Mouse (Mus musculus) thymus, postnatal 0 days (tissue): ENCODE results near the gene Adprh. TPM values are rescaled to one million over a fixed set of nuclear protein-coding genes. Genes with fewer than 3 reads are reported as not detected.
"Not testable (repeated sequence)": the region's sequence is repeated elsewhere in the genome, so short reads cannot be mapped to it uniquely, and the experiment has no call there.

Experiments used
- DNase-seq: peaks from one replicate; pipeline ENCODE4 v3.0.0-alpha.2; 2015; ENCODE audit warnings: low spot score
- polyA plus RNA-seq: library from polyadenylated mRNA; unstranded; fragments of >200 nt; fragmentation: Nextera tagmentation; extraction: Ambion mirVana; gene quantifications from 2 replicates; pipeline ENCODE4 v1.2.1, GENCODE M21; 2015

Gene Adprh
- 90.2 and 91.5 TPM in 2 replicates for polyA plus RNA-seq

DNA sequence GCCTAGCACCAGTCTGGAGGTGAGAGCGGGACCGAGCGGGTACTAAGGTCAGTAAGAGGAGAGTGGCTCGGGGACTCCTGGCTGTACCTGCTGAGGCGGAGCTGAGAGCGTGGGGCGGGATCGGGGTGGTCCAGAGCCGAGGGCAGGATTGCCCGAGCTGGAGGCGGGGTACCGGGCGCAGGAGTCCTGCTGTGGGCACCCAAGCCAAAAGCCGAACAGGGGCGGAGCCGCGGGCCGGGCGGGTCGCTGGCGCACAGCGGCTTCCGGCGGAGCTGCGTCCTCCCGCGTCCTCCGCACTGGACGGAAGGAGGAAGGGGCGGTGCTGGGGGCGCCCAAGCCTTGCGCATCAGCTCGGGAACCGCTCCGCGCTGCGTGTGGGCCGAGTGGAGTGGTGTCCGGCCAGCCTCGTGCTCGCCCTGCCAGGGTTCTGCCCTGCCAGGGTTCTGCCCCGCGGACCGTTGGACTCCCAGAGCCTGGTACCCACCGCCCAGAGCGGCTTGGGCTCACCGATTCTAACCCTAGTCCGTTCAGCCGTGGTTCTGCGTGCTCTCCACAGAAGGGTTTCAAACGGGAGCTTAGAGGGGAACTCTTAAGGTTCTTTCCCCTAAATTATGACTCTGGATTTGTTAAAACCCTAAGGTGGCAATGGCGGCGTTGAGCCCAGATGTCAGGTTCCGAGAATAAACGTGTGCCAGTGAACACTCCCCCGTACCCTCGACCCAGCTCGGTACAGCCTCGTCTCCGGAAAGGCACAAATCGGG lies at the start of gene Adprh:
Adprh (minus strand) TSS at position 262 of the 761 bp plus-strand sequence.
- DNase-seq = peak; percentile 80

DNA sequence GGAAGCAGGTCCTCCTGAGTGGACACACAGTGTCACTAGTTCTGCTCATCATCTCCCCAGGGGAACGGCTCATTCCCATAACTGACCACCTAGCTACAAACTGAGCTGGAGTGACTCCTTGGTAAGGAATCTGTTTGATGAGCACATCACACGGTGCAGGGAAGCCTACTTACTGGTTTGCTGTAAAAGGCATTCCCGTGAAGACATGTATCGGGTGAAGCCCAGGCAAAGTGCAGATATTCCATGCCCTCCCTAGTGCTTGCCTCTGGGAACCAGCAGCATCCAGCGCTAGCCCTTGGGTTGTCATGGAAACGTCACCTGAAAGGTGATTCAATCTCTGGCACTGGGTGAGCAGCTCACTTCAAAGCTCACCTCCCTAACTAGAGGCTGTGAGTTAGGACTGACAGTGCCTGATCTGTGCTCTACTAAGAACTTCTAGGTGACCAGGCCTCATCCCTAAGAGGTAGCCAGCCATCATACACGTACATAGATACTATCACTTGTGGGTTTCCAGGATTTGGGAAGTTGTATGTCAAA lies 44.2 kb upstream of the Adprh start:
- DNase-seq = no peak

DNA sequence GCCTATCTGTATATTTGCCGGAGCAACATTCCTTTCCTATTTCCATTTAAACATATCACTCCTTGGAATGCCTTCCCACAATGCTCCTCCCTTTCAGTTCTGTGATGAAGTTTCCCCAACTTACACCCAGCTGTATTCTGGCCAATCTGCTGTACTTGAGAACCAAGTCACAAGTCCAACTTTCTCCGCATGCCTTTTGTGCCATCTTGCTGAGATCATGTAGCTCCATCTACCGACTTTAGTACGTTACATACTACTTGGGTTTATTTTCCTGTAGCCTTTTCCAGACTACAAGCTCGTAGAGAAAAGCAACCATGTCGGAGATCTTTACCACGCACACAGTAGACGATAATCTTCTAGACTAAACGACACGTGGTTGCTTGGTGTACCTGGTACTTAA lies 41.4 kb upstream of the Adprh start:
- no peak for DNase-seq

DNA sequence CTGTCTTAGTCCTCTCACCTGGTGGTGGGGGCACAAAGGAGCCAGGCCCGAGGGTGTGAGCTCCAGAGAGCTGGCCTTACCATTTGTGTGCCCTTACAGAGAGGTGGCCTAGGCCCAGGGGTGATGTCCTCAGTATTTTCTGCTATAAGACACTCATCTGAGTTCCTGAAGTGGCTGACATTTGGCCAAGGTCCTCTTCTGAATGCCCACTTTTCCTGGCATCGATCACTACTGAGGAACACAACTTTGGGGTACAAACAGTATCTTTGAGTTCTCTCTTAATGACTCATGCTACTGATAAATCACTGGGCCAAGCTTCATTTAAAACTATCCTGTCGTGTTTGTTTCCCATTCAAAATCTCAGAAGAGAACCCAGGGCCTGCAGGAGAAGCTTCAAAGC lies 40.0 kb upstream of the Adprh start:
- no peak for DNase-seq

DNA sequence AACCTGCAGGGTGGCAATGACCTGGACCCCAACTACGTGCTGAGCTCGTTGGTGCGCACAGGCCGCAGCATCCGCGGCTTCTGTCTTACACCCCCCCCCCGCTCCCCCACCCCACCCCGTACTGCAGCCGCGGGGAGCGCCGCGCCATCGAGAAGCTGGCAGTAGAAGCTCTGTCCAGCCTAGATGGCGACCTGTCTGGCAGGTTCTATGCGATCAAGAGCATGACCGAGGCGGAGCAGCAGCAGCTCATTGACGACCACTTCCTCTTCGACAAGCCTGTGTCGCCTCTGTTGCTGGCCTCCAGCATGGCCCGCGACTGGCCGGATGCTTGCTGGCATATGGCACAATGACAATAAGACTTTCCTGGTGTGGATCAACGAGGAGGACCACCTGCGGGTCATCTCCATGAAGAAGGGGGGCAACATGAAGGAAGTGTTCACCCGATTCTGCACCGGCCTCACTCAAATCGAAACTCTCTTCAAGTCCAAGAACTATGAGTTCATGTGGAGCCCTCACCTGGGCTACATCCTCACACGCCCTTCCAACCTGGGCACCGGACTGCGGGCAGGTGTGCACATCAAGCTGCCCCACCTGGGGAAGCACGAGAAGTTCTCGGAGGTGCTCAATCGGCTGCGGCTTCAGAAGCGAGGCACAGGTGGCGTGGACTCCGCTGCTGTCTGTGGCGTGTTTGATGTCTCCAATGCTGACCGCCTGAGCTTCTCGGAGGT lies 31.2 kb upstream of the Adprh start:
- peak; percentile 10 for DNase-seq

DNA sequence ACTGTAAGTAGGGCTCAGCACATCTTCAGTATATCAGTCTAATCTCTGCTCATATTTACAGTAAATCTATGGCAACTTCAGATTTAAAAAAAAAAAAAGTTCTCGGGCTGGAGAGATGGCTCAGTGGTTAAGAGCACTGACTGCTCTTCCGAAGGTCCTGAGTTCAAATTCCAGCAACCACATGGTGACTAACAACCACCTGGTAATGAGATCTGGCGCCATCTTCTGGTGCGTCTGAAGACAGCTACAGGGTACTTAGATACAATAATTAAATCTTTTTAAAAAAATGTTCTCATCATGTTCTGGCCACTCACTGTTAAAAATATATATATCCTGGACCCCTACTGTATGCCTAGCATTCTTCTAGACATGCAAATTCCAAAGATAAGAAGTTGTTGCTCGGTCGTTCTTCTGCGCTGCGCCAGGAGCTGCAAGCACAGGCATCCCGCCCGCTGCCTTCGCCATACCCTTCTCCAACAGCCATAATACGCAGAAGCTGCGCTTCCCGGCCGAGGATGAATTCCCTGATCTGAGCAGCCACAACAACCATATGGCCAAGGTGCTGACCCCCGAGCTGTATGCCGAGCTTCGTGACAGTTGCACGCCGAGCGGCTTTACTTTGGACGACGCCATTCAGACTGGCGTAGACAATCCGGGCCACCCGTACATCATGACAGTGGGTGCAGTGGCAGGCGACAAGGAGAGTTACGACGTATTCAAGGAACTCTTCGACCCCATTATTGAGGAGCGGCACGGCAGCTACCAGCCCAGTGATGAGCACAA lies 30.5 kb upstream of the Adprh start:
- peak; percentile 46 for DNase-seq

DNA sequence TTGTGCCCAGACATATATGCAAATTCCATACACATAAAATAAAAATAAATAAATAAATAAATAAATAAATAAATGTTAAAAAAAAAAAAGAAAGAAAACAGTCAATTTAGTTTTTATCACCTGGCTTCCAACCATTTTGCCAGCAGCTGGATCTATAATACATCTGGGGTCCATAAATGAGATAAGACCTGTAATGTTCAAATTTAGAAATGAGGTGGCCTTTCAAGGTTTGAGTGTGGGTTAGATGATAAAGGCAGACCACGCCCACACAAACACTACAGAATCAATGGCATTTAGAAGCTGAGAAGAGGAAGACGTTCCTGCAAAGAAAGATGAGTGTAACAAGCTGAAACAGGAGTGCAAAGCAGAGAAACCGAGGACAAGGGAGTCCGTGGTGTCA lies 28.8 kb upstream of the Adprh start:
- DNase-seq = no peak

DNA sequence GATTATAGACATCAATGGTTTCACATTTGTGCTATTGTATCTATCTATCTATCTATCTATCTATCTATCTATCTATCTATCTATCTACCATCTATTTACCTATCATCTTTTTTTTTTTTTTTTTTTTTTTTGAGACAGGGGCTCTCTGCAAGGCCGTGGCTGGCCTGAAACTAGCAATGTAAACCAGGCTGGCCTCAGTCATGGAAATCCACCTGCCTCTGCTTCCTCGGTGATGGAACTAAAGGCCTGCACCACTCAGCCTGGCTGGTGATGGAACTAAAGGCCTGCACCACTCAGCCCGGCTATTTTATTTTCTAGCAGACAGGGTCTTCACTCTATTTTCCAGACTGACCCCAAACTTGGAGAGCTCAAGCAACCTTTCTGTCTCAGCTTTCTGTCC lies 25.8 kb upstream of the Adprh start:
- DNase-seq = no peak

DNA sequence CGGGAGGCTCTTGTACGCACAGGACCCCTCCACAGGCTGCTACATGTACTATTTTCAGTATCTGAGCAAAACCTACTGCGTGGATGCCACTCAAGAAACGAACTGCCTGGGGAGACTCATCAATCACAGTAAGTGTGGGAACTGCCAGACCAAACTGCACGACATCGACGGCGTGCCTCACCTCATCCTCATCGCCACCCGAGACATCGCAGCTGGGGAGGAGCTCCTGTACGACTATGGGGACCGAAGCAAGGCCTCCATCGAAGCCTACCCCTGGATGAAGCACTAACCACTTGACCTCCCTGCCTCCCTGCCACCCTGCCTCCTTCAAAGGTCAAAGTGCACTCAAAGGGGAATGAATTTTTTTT lies 24.7 kb upstream of the Adprh start:
- not testable (repeated sequence) for DNase-seq

DNA sequence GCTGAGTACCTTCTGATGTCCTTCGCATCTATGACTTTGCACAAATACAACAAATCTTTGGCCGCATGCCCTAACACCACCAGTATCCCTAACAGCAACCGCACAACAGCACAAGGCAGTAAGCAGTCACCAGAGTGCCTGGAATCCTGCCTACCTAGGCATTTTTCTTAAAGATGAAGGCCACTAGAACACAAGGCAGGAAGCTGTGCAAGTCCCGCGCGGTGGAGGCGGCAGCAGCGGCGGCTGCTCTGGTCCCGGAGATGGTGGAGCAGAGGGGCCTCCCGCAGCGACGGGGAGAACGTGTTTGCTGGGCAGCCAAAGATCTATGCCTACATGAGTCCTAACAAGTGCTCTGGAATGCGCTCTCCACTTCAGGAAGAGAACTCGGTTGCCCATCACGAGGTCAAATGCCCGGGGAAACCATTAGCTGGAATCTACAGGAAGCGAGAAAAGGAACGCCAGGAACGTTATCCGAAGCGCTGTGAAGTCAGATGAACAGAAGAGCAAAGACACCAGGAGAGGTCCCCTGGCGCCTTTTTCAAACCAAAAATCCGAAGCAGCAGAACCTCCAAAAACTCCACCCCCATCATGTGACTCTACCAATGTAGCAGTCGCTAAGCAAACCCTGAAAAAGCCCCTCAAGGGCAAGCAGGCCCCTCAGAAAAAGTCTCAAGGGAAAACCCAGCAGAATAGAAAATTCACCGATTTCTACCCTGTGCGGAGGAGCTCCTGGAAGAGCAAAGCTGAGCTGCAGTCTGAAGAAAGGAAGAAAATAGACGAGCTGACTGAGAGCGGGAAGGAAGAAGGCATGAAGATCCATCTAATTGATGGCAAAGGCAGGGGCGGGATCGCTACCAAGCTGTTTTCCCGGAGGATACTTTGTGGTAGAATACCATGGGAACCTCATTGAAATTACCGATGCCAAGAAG lies 24.1 kb upstream of the Adprh start:
- DNase-seq = peak; percentile 61

DNA sequence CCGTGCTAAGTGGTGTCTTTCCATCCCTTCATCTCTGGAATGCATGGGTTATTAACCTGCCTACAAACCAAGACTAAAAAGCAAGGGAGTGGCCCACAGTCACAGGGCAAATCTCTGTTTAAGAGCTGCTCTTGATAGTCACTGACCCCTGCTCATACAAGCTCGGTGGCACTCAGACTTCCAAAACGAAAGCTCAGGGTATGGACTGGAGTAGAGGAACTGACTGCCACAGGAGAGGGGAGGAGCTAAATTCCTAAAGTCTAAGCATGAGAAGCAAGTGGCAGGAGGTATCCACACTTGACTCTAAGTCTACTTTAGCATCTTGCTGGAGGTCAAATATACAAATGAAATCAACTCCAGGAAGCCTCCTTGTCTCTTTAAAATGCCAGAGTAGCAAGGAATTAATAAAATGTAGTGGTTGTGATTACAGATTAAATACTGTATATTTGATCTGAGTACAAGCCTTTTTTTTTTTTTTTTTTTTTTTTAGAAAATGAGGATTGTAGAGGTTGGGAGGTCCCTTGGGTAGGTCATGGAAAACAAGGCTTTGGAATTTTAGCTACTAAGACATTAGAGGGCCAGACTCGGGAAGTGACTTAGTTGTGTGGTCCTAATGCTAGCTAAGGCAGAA lies 23.3 kb upstream of the Adprh start:
- no peak for DNase-seq

DNA sequence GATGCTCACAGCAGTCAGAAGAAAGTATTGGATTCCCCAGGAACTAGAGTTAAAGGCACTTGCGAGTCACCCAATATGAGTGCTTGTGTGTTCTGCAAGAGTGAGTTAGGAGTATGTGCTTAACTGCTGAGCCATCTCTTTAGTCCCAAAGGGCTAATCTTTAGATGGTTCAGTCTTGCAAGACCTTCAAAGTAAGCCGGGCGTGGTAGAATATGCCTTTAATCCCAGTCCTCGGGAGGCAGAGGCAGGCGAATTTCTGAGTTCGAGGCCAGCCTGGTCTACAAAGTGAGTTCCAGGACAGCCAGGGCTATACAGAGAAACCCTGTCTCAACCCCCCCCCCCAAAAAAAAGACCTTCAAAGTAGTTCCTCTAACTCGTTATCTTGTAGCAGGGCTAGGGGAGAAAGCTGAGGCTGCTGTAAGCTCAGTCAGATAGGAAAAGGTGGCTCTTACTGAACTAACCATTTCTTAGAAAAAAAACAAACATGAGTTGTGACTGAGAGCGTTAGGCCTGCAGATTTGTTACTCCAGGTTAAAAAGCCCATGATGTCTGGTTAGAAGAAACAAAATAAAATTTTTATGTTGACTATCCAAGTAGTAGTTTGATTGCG lies 22.3 kb upstream of the Adprh start:
- no peak for DNase-seq

DNA sequence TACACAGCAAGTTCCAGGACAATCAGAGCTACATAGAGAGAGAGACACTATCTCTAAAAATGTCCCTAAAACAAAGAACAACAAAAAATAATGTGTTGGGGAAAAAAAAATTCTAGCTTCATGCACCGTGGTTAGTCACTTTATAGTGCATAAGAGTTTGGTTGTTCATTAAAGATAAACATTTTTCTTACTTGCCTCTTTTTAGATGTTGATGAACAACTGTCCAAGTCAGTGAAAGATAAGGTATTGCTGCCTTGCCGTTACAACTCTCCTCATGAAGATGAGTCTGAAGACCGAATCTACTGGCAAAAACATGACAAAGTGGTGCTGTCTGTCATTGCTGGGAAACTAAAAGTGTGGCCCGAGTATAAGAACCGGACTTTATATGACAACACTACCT lies 21.2 kb upstream of the Adprh start:
- no peak for DNase-seq

DNA sequence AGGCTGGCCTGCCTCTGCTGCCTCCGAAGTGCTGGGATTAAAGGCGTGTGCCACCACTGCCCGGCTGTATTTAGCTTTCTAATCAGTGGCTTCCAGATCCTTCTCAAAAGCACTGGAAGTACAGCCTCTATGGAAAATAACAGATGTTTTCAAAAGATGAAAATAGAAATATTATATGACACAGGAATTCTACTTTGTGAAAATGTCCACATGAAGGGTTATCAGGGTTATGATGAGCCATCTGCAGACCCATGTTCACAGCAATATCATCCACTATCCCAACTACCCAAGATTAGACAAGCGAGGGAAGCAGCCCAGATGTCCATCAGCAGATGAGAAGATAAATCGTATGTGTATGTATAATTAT lies 20.0 kb upstream of the Adprh start:
- DNase-seq = no peak

DNA sequence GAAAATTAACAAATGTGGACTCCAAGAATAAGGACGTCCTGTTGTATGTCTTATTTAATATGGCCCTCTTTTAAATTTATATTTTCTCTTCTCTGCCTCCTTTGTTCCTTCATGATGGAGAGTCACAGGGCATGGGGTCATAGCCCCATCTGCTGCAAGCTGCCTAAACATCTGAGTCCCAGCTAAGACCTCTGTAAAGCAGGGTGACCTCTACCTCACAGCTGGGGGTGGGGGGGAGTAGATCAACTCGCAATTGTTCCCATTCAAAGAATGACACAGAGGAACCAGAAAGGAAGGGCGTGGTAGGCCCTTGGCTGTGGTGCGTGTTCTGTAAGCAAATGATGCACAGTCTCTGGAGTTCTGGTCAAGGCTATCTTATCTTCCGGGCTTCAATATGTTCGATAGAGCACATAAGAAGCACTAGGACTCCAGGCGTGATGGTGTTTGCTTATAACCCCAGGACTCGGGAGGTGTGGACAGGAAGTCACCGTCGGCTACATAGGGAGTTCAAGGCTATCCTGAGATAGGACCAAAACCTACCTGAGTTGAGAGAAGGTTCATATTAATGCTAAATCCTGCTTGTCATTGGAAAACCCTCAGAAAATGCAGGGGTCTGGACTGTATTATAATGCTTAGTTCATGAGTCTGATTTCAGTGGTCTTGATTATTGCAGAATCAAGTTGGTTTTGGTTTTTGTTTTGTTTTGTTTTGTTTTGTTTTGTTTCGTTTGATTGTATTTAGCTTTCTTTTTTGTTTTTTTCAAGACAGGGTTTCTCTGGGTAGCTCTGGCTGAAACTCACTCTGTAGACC lies 19.4 kb upstream of the Adprh start:
- no peak for DNase-seq

DNA sequence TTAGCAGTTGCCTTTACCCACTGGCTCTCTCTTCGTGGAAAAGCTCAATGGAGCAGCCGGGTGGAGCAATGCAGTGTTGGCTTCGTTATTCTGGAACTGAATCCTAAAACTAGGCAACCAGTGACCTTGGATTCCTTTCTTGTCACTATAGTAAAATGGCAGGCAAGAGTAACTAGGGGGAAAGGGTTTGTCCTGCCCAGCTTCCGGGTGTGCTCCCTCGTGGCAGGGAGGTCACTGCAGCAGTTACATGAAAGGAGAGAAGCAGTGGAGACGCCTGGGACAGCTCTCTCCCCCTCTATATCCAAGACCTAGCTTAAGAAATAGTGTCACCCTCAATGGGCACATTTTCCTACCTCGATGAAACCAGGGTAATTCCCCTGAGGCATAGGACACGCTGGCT lies 16.9 kb upstream of the Adprh start:
- no peak for DNase-seq

DNA sequence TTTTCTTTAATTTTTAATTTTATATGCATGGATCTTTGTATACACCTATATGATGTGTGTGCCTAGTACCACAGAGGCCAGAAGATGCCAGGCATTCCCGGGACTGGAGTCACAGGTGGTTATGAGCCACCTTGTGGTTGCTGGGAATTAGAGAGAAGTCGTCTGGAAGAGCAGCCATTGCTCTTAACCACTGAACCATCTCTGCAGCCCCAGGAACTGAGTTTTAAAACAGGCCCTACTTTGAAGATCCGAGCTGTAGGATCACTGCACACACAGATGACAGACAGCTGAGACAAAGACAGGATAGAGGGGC lies 16.2 kb upstream of the Adprh start:
- no peak for DNase-seq

DNA sequence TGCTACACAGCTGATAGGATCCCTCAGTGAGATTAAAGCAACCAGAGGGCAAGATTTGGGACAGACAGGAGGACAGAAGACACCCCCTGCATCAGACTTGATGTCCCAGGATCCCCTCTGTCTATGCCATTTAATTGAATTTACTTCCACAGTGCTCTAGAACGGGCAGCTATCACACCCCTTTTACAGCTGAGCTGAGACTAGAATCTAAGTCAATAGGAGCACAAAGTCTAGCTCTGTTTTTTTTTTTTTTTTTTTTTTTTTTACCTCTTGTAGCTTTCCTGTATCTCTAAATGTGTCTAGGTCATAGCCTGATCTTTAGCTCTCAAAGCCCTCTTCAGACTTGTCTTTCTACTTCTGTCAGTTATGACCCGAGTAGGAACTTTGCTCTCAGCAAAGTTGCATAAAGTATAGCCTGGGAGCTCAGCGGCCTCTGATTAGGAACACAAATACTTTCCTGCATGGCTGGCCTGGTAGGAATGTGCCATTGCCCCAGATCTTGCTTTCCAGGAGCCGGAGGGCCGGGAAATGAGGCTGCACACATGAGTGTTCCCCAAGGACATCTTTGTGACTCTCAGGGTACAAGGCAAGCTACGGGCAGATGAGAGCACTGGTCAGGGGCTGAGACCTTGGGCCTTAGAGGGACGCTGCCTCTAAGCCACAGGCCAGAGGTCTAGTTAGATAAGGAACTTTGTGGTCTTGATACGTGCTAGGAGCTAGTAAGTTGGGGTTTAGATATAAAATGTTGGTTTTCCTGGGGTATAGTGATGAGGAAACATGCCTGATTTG lies 15.6 kb upstream of the Adprh start:
- DNase-seq = no peak
